Mouse (Mus musculus) stomach, postnatal 0 days (tissue): ENCODE data around the gene Alkbh6.

ENCODE experiments used
- CTCF ChIP-seq: IDR thresholded peaks from 2 replicates; pipeline ENCODE4 v1.5.1; 2016; ENCODE audit warnings: antibody characterized with exemption, low read depth, mild to moderate bottlenecking, moderate library complexity
- EP300 ChIP-seq: optimal IDR thresholded peaks from 2 replicates; pipeline ENCODE3; 2016; ENCODE audit warnings: antibody characterized with exemption

GRCm38 (mm10) chr7:30333436-30333835, 24.9 kb downstream of the Alkbh6 start:
- TF ChIP-seq CTCF (no peak), EP300 (no peak)
